Mouse (Mus musculus): ENCODE measurements around the gene Trim9. TPM values are rescaled to one million over a fixed set of nuclear protein-coding genes. Genes with fewer than 3 reads are reported as not detected.
A peak's percentile ranks its signal among the peaks of the same experiment; 100 is the strongest.

The Trim9 gene
- polyA plus RNA-seq, 1 experiment from 2014 or later, result 27.8 TPM

GRCm38 (mm10) chr12:70350490-70350889, 3.1 kb upstream of the Trim9 start:
- H3K4me1 ChIP-seq, result peaks cover 11% of the 10 kb centered on the region
- H3K9me3 ChIP-seq (replicated peaks), result no peaks in the 10 kb centered on the region
- ATAC-seq (ENCODE audit: low FRiP score), result no peak
- no peak overlapping the region for H3K4me2 ChIP-seq (replicated peaks)
- H3K9ac ChIP-seq, result no peak overlapping the region
- no peaks in the 10 kb centered on the region for H3K36me3 ChIP-seq
- no peak overlapping the region for H3K4me3 ChIP-seq
- peaks cover 6% of the 10 kb centered on the region for H3K27me3 ChIP-seq
- H3K27ac ChIP-seq, result no peak overlapping the region
- WGBS, result 80% methylated on average over 4 of the region's 4 CpGs

- WGBS, result 87% methylated on average over 6 of the region's 6 CpGs
- no peak for ATAC-seq (ENCODE audit: low FRiP score)
- H3K4me3 ChIP-seq, result no peak overlapping the region
- no peaks in the 10 kb centered on the region for H3K36me3 ChIP-seq
- H3K4me2 ChIP-seq (replicated peaks), result no peak overlapping the region
- H3K9ac ChIP-seq, result no peak overlapping the region
- peaks cover 10% of the 10 kb centered on the region for H3K27me3 ChIP-seq
- no peaks in the 10 kb centered on the region for H3K9me3 ChIP-seq (replicated peaks)
- H3K4me1 ChIP-seq, result peaks cover 15% of the 10 kb centered on the region
- no peak overlapping the region for H3K27ac ChIP-seq
Measured at GRCm38 (mm10) chr12:70349788-70350187, 2.4 kb upstream of the Trim9 start.

GRCm38 (mm10) chr12:70348026-70348425, 612 bp upstream of the Trim9 start:
- Histone ChIP-seq H3K9me3 (replicated peaks) (no peaks in the 10 kb centered on the region), H3K27ac (peak overlapping the region; percentile 96), H3K36me3 (no peaks in the 10 kb centered on the region), H3K4me1 (peaks cover 16% of the 10 kb centered on the region), H3K27me3 (peaks cover 10% of the 10 kb centered on the region), H3K4me3 (peak overlapping the region; percentile 65), H3K4me2 (replicated peaks) (peak overlapping the region; percentile 88), H3K9ac (peak overlapping the region; percentile 76)
- ATAC-seq (ENCODE audit: low FRiP score), result no peak
- 13% methylated on average over 8 of the region's 8 CpGs for WGBS

DNA sequence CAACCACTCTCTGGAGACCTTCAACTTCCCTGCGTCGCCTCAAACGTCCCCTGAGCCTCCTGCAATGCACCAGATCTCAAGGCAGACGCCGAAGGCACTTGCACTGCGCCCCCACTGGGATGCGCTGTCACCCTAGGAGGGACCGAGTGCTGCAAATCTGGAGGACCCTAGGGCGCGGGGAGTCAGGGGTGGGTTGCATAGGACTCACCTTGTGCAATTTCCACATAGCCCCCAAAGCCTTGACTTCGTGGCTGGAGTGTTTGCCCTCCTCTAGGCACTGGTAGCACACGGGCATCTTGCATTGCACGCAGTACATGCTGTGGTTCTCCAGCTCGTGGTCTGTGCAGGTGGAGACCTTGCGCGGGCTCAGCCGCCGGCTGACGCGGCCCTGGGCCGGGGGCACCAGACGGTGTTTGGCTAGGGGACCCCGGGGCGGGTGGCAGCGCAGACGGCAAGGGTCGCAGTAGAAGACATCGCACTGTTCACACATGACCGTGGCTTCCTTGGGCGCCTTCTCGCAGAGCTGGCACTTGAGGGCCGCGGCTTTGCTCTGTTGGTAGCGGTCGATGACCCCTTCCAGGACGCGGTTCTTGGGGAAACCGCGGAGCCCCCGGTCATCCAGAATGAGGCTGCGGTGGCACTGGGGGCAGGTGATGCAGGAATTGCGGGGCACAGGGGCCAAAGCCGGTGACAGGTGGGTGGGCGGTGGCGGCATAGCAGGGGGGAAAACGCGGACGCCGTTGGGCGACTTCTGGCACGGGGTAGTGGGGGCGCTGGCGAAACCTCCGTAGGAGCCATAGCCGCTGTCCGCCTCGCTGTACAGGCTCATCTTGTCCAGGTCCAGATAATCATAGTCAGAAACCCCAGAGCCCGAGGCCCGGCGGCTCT, 1.0 kb downstream of the Trim9 start:
- Histone ChIP-seq H3K27me3 (peaks cover 10% of the 10 kb centered on the region), H3K27ac (peak overlapping the region; percentile 96), H3K4me1 (peaks cover 16% of the 10 kb centered on the region), H3K9me3 (replicated peaks) (no peaks in the 10 kb centered on the region), H3K4me2 (replicated peaks) (peak overlapping the region; percentile 88), H3K9ac (peak overlapping the region; percentile 76), H3K36me3 (no peaks in the 10 kb centered on the region), H3K4me3 (peak overlapping the region; percentile 65)
- WGBS, result under 1% methylated on average over 60 of the region's 60 CpGs
- ATAC-seq (ENCODE audit: low FRiP score), result peak; percentile 58

- Histone ChIP-seq H3K4me1 (peaks cover 16% of the 10 kb centered on the region), H3K4me2 (replicated peaks) (peak overlapping the region; percentile 88), H3K27me3 (peaks cover 10% of the 10 kb centered on the region), H3K9ac (peak overlapping the region; percentile 76), H3K36me3 (no peaks in the 10 kb centered on the region), H3K9me3 (replicated peaks) (no peaks in the 10 kb centered on the region), H3K4me3 (peak overlapping the region; percentile 65), H3K27ac (peak overlapping the region; percentile 96)
- WGBS, result 30% methylated on average over 16 of the region's 16 CpGs
- no peak; the same call in 1 of the 2 replicates for ATAC-seq (ENCODE audit: low FRiP score)
Measured at GRCm38 (mm10) chr12:70345531-70346138, 1.8 kb downstream of the Trim9 start.

DNA sequence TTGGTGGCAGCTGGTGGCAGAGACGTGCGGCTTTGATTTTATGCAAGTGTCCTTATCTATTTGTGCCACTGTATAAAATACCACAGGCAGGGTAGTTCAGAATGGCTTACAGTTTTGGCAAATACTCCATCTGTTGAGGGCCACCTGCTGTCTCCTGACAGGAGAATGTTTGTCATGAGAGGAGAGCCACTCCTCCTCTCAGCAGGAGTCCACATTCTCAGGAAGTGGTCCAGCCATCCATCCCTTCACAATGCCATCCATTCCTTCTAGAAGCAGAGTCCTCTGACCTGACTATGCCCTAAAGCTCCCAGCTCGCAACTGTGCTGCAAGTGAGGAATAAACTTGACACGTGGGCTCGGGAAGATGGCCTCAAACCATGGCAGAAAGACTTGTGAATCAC, 12.2 kb downstream of the Trim9 start:
- Histone ChIP-seq H3K4me3 (no peak overlapping the region), H3K27me3 (no peaks in the 10 kb centered on the region), H3K27ac (no peak overlapping the region), H3K4me1 (peaks cover 6% of the 10 kb centered on the region; the same call in 1 of the 2 replicates), H3K9me3 (replicated peaks) (no peaks in the 10 kb centered on the region), H3K9ac (no peak overlapping the region), H3K4me2 (replicated peaks) (no peak overlapping the region), H3K36me3 (no peaks in the 10 kb centered on the region)
- ATAC-seq (ENCODE audit: low FRiP score), result no peak
- whole genome bisulfite sequencing, result 51% methylated on average over 5 of the region's 5 CpGs

DNA sequence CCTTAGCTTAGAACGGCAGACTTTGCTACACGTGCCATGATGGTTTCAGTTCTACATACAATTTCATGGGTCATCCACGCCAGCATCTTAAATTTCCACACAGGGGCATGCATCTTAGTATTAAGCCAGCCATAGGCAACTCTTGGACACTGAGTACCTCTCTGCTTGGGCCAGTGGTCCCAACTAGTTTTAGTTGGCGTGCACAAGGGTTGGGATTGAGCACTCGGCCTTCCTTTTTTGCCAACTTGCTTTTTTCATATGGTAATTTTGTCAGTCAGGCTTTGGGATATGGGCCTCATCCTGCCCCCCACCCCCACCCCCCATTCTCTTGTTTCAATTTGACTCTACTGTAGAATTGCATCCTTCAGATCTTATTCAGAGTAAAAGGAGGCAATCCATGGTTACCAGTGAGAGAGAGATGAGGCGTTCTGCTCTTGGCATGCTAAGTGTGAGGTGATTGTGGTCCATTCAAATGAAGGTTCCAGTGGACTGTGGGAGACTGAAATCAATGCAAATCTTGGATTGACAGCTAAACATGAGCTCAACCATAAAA, 14.1 kb downstream of the Trim9 start:
- no peak overlapping the region for H3K9ac ChIP-seq
- H3K4me1 ChIP-seq, result peaks cover 6% of the 10 kb centered on the region; the same call in 1 of the 2 replicates
- no peaks in the 10 kb centered on the region for H3K27me3 ChIP-seq
- H3K36me3 ChIP-seq, result no peaks in the 10 kb centered on the region
- WGBS, result 77% methylated on average over 6 of the region's 6 CpGs
- no peaks in the 10 kb centered on the region for H3K9me3 ChIP-seq (replicated peaks)
- ATAC-seq (ENCODE audit: low FRiP score), result no peak
- no peak overlapping the region for H3K4me3 ChIP-seq
- no peak overlapping the region for H3K4me2 ChIP-seq (replicated peaks)
- H3K27ac ChIP-seq, result no peak overlapping the region

DNA sequence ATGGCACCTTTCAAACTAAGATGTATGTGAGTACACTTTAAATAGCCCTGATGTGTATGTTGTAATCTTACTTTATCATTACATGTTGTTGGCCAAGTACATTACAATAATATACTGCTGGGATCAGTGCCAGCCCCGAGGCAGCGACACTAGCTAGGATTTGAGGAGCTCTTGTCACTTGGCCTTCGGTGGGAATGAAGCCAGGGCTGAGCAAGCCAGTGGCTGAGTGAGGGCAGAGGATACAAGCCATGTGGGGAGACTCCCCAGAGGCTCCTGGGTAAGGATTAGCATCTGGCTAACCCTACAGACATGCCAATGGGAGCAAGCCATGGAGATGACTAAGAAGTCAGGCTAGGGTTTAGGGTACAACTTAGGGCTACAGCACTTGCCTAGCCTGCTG, 18.4 kb downstream of the Trim9 start:
- 91% methylated on average over 3 of the region's 3 CpGs for WGBS
- no peak for ATAC-seq (ENCODE audit: low FRiP score)

DNA sequence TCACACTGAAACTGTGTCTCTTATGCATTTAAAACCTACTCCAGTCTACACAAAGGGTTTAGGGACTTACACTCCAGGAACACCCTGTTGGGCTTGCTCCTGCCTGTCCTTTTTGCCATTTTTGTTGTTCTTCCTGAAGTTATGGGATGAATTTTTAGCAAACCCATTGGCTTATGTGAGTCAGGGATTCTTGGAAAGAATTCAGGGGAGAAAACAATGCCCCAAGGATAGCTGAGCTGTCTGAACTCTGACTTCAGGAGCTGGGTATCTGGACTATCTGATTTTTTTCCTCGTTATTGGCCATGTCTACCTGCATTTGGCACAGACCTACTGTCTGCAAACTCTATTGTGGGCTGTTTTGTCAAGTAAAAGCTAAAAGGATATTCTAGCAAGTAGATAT, 20.5 kb downstream of the Trim9 start:
- ATAC-seq (ENCODE audit: low FRiP score), result no peak
- Histone ChIP-seq H3K27ac (no peak overlapping the region), H3K4me1 (no peaks in the 10 kb centered on the region), H3K36me3 (no peaks in the 10 kb centered on the region), H3K9ac (no peak overlapping the region), H3K27me3 (no peaks in the 10 kb centered on the region), H3K9me3 (replicated peaks) (no peaks in the 10 kb centered on the region), H3K4me2 (replicated peaks) (no peak overlapping the region), H3K4me3 (no peak overlapping the region)
- WGBS, result 65% methylated on average over 1 of the region's 1 CpGs

More for the DNA sequence above, 18.4 kb downstream of the Trim9 start:
- Histone ChIP-seq H3K4me2 (replicated peaks) (no peak overlapping the region), H3K27me3 (no peaks in the 10 kb centered on the region), H3K4me1 (no peaks in the 10 kb centered on the region), H3K36me3 (no peaks in the 10 kb centered on the region), H3K9ac (no peak overlapping the region), H3K9me3 (replicated peaks) (no peaks in the 10 kb centered on the region), H3K4me3 (no peak overlapping the region), H3K27ac (no peak overlapping the region)

- Histone ChIP-seq H3K27me3 (no peaks in the 10 kb centered on the region), H3K9ac (no peak overlapping the region), H3K4me3 (no peak overlapping the region), H3K4me1 (no peaks in the 10 kb centered on the region), H3K4me2 (replicated peaks) (no peak overlapping the region), H3K27ac (no peak overlapping the region), H3K36me3 (no peaks in the 10 kb centered on the region), H3K9me3 (replicated peaks) (no peaks in the 10 kb centered on the region)
- ATAC-seq (ENCODE audit: low FRiP score), result no peak
- WGBS, result 27% methylated on average over 2 of the region's 2 CpGs
Measured at GRCm38 (mm10) chr12:70326393-70326792, 21.0 kb downstream of the Trim9 start.

DNA sequence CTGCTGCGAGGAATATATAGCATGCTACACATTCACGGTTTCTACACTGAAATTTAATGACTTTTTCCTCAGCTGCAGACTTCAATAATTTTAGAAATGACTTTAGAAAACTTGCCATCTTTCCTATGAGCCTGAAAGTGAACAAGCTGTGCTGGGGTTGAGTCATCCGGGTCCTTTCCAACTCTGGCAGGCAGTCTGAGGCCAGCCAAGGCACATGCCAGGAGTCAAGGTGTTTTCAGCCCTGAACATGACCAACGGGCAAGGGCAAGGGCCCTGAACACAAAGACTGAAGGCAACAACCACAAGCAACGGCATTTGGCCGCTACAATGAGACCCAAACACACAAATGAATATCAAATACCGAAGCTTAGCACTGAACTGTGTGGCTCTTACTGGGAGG, 21.6 kb downstream of the Trim9 start:
- no peak overlapping the region for H3K4me3 ChIP-seq
- no peaks in the 10 kb centered on the region for H3K9me3 ChIP-seq (replicated peaks)
- H3K9ac ChIP-seq, result no peak overlapping the region
- H3K27me3 ChIP-seq, result no peaks in the 10 kb centered on the region
- WGBS, result 68% methylated on average over 7 of the region's 7 CpGs
- no peak overlapping the region for H3K27ac ChIP-seq
- no peak for ATAC-seq (ENCODE audit: low FRiP score)
- H3K36me3 ChIP-seq, result no peaks in the 10 kb centered on the region
- no peak overlapping the region for H3K4me2 ChIP-seq (replicated peaks)
- no peaks in the 10 kb centered on the region for H3K4me1 ChIP-seq

GRCm38 (mm10) chr12:70322790-70323189, 24.6 kb downstream of the Trim9 start:
- ATAC-seq (ENCODE audit: low FRiP score), result no peak
- H3K36me3 ChIP-seq, result no peaks in the 10 kb centered on the region
- no peaks in the 10 kb centered on the region for H3K4me1 ChIP-seq
- no peak overlapping the region for H3K4me3 ChIP-seq
- no peak overlapping the region for H3K27ac ChIP-seq
- WGBS, result 90% methylated on average over 1 of the region's 1 CpGs
- H3K27me3 ChIP-seq, result no peaks in the 10 kb centered on the region
- no peak overlapping the region for H3K9ac ChIP-seq
- no peak overlapping the region for H3K4me2 ChIP-seq (replicated peaks)
- no peaks in the 10 kb centered on the region for H3K9me3 ChIP-seq (replicated peaks)
